Mouse (Mus musculus) myocyte (in vitro differentiated cells): ENCODE measurements around the gene B430218F22Rik. TPM values are rescaled to one million over a fixed set of nuclear protein-coding genes. Genes with fewer than 3 reads are reported as not detected.
"Not testable (repeated sequence)": the region's sequence is repeated elsewhere in the genome, so short reads cannot be mapped to it uniquely, and the experiment has no call there.

Experiments
- H3K27me3 ChIP-seq: one replicate; pipeline ENCODE4 v1.6.1; 2011; ENCODE audit not compliant: control insufficient read depth, insufficient read depth, insufficient read length
- H3K36me3 ChIP-seq: one replicate; pipeline ENCODE4 v1.6.1; 2011; ENCODE audit not compliant: control insufficient read depth, insufficient read depth
- H3K4me2 ChIP-seq: one replicate; pipeline ENCODE4 v1.6.1; 2011; ENCODE audit warnings: low read depth, control low read depth
- H3K4me3 ChIP-seq: one replicate; pipeline ENCODE4 v1.5.1; 2011; ENCODE audit warnings: mild to moderate bottlenecking, control low read depth, moderate library complexity
- H3K79me2 ChIP-seq: one replicate; pipeline ENCODE4 v1.6.1; 2011; ENCODE audit not compliant: control insufficient read depth, insufficient read depth
- H3ac ChIP-seq: one replicate; pipeline ENCODE4 v1.6.1; 2011; ENCODE audit not compliant: control insufficient read depth, insufficient read length
- CEBPB ChIP-seq: IDR thresholded peaks from 2 replicates; pipeline ENCODE4 v1.6.1; 2011; ENCODE audit warnings: mild to moderate bottlenecking, moderate library complexity; ENCODE audit not compliant: poor library complexity, insufficient read depth, severe bottlenecking
- E2F4 ChIP-seq: IDR thresholded peaks from one replicate; pipeline ENCODE4 v1.6.1; 2011; ENCODE audit warnings: mild to moderate bottlenecking, control low read depth, moderate library complexity; ENCODE audit not compliant: insufficient read depth
- MAX ChIP-seq: IDR thresholded peaks from one replicate; pipeline ENCODE4 v1.6.1; 2011; ENCODE audit warnings: low read depth, mild to moderate bottlenecking, control low read depth
- MYOD1 ChIP-seq, 3 experiments: IDR thresholded peaks; one replicate each; pipeline ENCODE4 v1.6.1; 2011; ENCODE audit warnings: control low read depth in 2 of 3, low read depth in 2 of 3, mild to moderate bottlenecking in 2 of 3, moderate library complexity in 1 of 3; ENCODE audit not compliant: insufficient read length in 2 of 3, control insufficient read depth in 1 of 3
- MYOG ChIP-seq, 3 experiments: IDR thresholded peaks; one replicate each; pipeline ENCODE4 v1.6.1; 2011; ENCODE audit warnings: control low read depth in 2 of 3, low read depth in 2 of 3, mild to moderate bottlenecking in 2 of 3; ENCODE audit not compliant: insufficient read length in 2 of 3, control insufficient read depth in 1 of 3, insufficient read depth in 1 of 3
- POLR2A ChIP-seq: IDR thresholded peaks from one replicate; pipeline ENCODE4 v1.6.1; 2011; ENCODE audit warnings: low read depth, mild to moderate bottlenecking, control low read depth, moderate library complexity; ENCODE audit not compliant: insufficient read length
- POLR2AphosphoS2 ChIP-seq: IDR thresholded peaks from one replicate; pipeline ENCODE4 v1.6.1; 2011; ENCODE audit warnings: low read depth, control low read depth; ENCODE audit not compliant: insufficient read length
- REST ChIP-seq: IDR thresholded peaks from one replicate; pipeline ENCODE4 v1.6.1; 2011; ENCODE audit warnings: mild to moderate bottlenecking, control low read depth, moderate library complexity; ENCODE audit not compliant: insufficient read depth, insufficient read length
- SRF ChIP-seq: IDR thresholded peaks from one replicate; pipeline ENCODE4 v1.6.1; 2011; ENCODE audit warnings: low read depth; ENCODE audit not compliant: control insufficient read depth, insufficient read length
- TCF12 ChIP-seq: IDR thresholded peaks from one replicate; pipeline ENCODE4 v1.6.1; 2011; ENCODE audit warnings: mild to moderate bottlenecking, control low read depth; ENCODE audit not compliant: poor library complexity, insufficient read depth, severe bottlenecking
- TCF3 ChIP-seq: IDR thresholded peaks from one replicate; pipeline ENCODE4 v1.6.1; 2011; ENCODE audit warnings: low read depth, control low read depth; ENCODE audit not compliant: insufficient read length
- USF1 ChIP-seq: IDR thresholded peaks from one replicate; pipeline ENCODE4 v1.6.1; 2011; ENCODE audit warnings: low read depth, mild to moderate bottlenecking, control low read depth, moderate library complexity
- polyA plus RNA-seq: library from polyadenylated mRNA; unstranded; fragments of >200 nt; fragmentation: generic; extraction: Trizol; gene quantifications from one replicate; pipeline ENCODE4 v1.2.1, GENCODE M21; 2012; ENCODE audit warnings: missing spikeins

B430218F22Rik gene
- polyA plus RNA-seq, 1 experiment, result 1.5 TPM

DNA sequence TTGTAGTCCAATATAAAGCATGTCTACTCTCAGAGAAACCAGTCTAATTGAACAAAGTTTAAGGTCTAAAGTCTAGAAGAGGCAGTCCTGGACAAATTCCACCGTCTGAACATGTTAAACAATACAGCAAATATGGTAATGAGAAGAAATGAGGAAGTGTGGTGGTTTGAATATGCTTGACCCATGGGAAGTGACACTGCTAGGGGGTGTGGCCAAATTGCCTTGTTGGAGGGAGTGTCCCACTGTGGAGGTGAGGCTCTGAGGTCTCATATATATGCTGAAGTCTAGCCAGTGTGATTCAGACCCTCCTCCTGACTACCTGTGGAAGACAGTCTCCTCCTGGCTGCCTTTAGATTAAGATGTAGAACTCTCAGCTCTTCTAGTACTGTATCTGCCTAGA lies 20.7 kb upstream of the B430218F22Rik start:
- no peak overlapping the region for H3ac ChIP-seq
- no peak overlapping the region for H3K4me2 ChIP-seq

GRCm38 (mm10) chr13:118372871-118373270 lies 13.6 kb upstream of the B430218F22Rik start:
- H3K79me2 ChIP-seq, result no peaks in the 10 kb centered on the region
- no peak overlapping the region for H3K4me3 ChIP-seq
- no peak overlapping the region for H3ac ChIP-seq
- no peaks in the 10 kb centered on the region for H3K27me3 ChIP-seq
- peaks cover 7% of the 10 kb centered on the region for H3K36me3 ChIP-seq
- TF ChIP-seq TCF12 (no peak), POLR2AphosphoS2 (no peak), MAX (no peak), TCF3 (no peak), SRF (no peak), MYOD1 (IDR thresholded peaks at IDR 0.05; ENCODE audit: control insufficient read depth in 1 of 3, insufficient read length in 2 of 3, low read depth in 2 of 3) (no peak), MYOG (IDR thresholded peaks at IDR 0.05; ENCODE audit: control insufficient read depth in 1 of 3, insufficient read depth in 1 of 3, insufficient read length in 2 of 3, low read depth in 2 of 3) (no peak), USF1 (no peak), CEBPB (no peak), POLR2A (no peak), REST (no peak), E2F4 (no peak)
- no peak overlapping the region for H3K4me2 ChIP-seq

More for the DNA sequence above, 20.7 kb upstream of the B430218F22Rik start:
- no peaks in the 10 kb centered on the region for H3K27me3 ChIP-seq
- no peaks in the 10 kb centered on the region for H3K79me2 ChIP-seq
- TF ChIP-seq POLR2AphosphoS2, result no peak
- no peak for TF ChIP-seq MYOD1 (IDR thresholded peaks at IDR 0.05; ENCODE audit: control insufficient read depth in 1 of 3, insufficient read length in 2 of 3, low read depth in 2 of 3)
- no peak for TF ChIP-seq TCF3
- TF ChIP-seq CEBPB, result no peak
- TF ChIP-seq MAX, result no peak
- no peak for TF ChIP-seq POLR2A
- TF ChIP-seq REST, result no peak
- no peak for TF ChIP-seq USF1
- TF ChIP-seq TCF12, result no peak
- TF ChIP-seq SRF, result no peak
- H3K36me3 ChIP-seq, result no peaks in the 10 kb centered on the region
- no peak overlapping the region for H3K4me3 ChIP-seq

- no peak overlapping the region for H3K4me3 ChIP-seq
- no peaks in the 10 kb centered on the region for H3K79me2 ChIP-seq
- no peak overlapping the region for H3K4me2 ChIP-seq
- no peak overlapping the region for H3ac ChIP-seq
- H3K36me3 ChIP-seq, result peaks cover 47% of the 10 kb centered on the region
- no peak for TF ChIP-seq CEBPB
- no peak for TF ChIP-seq SRF
- TF ChIP-seq TCF3, result no peak
- TF ChIP-seq MYOG (IDR thresholded peaks at IDR 0.05; ENCODE audit: control insufficient read depth in 1 of 3, insufficient read depth in 1 of 3, insufficient read length in 2 of 3, low read depth in 2 of 3), result no peak
- TF ChIP-seq TCF12, result no peak
- TF ChIP-seq USF1, result no peak
- TF ChIP-seq POLR2AphosphoS2, result no peak
- no peak for TF ChIP-seq POLR2A
- TF ChIP-seq E2F4, result no peak
- no peak for TF ChIP-seq MYOD1 (IDR thresholded peaks at IDR 0.05; ENCODE audit: control insufficient read depth in 1 of 3, insufficient read length in 2 of 3, low read depth in 2 of 3)
- TF ChIP-seq MAX, result no peak
- no peak for TF ChIP-seq REST
- H3K27me3 ChIP-seq, result no peaks in the 10 kb centered on the region
These were observed 7.3 kb upstream of the B430218F22Rik start for GRCm38 (mm10) chr13:118379155-118379554.

- Histone ChIP-seq H3K27me3 (no peaks in the 10 kb centered on the region), H3K4me2 (no peak overlapping the region), H3K36me3 (peaks cover 52% of the 10 kb centered on the region), H3K4me3 (no peak overlapping the region), H3K79me2 (peaks cover 5% of the 10 kb centered on the region), H3ac (no peak overlapping the region)
- no peak for TF ChIP-seq CEBPB
- TF ChIP-seq SRF, result no peak
- TF ChIP-seq MYOG (IDR thresholded peaks at IDR 0.05; ENCODE audit: control insufficient read depth in 1 of 3, insufficient read depth in 1 of 3, insufficient read length in 2 of 3, low read depth in 2 of 3), result no peak
- TF ChIP-seq POLR2AphosphoS2, result no peak
- TF ChIP-seq MYOD1 (IDR thresholded peaks at IDR 0.05; ENCODE audit: control insufficient read depth in 1 of 3, insufficient read length in 2 of 3, low read depth in 2 of 3), result no peak
- TF ChIP-seq MAX, result no peak
- no peak for TF ChIP-seq REST
- TF ChIP-seq TCF3, result no peak
- no peak for TF ChIP-seq E2F4
- no peak for TF ChIP-seq TCF12
- TF ChIP-seq POLR2A, result no peak
- TF ChIP-seq USF1, result no peak
These were observed 6.0 kb upstream of the B430218F22Rik start for GRCm38 (mm10) chr13:118380381-118380780.

GRCm38 (mm10) chr13:118387448-118387801 lies 995 bp downstream of the B430218F22Rik start:
- peak overlapping the region; percentile 99 for H3ac ChIP-seq
- H3K27me3 ChIP-seq, result not testable (repeated sequence)
- H3K4me3 ChIP-seq, result peak overlapping the region; percentile 72
- H3K36me3 ChIP-seq, result peaks cover 21% of the 10 kb centered on the region
- peaks cover 17% of the 10 kb centered on the region for H3K79me2 ChIP-seq
- peak overlapping the region; percentile 62 for H3K4me2 ChIP-seq
